22 mouse cellular contexts compared by ENCODE assay signal in the genomic region with DNA sequence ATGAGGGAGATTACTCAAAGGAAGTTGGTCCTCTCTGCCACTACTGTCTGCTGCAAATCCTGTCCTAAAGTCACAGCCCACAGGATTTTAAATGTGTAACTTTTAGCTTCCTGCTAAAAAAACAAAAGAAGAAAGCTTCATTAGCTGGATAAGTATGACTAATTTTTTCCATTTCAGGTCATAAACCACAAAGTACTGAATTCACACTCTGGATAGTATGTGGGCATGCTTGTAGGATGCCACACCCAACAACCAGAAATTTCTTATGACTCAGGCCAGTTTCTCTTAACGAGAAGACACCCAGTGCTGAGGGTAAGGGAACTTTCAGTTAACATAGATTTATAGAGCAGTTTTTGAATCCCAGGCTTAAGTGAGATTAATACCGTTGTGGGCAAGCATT. TPM values are rescaled to one million over a fixed set of nuclear protein-coding genes. Genes with fewer than 3 reads are reported as not detected.
DNase-seq lines count a peak whose midpoint lies in the region; ATAC-seq and TF ChIP-seq lines count a peak whose summit lies in the region.
"Had no signal": no experiment of that assay in that cellular context is flagged by ENCODE, and none has a peak within 500 bp of the region (broad histone marks: within the 10 kb centered on the region; RNA-seq: fewer than 3 reads in every experiment).

No protein-coding gene starts in this region.

- DNase-seq in kidney, postnatal 0 days (ENCODE audit: low spot score), result peak; percentile 1
- no peak for DNase-seq in kidney, postnatal 10 days
- DNase-seq in layer of hippocampus, adult 11-12 months (ENCODE audit: low spot score), result no peak
- no peak for DNase-seq in liver, postnatal 0 days
- no peak for DNase-seq in left cerebral cortex, adult 8-10 months (ENCODE audit: low spot score in 2 of 2)
- DNase-seq: adrenal gland, postnatal 14 days; cerebellum, adult 9-10 months; gastrocnemius, postnatal 10 days; heart, adult 2 months; layer of hippocampus, adult 9-11 months; lung, postnatal 4 days; midbrain, embryonic 14.5 days; right cerebral cortex, postnatal 14 days; thymus, postnatal 25 days had no signal

- 58% methylated on average over 2 of the region's 2 CpGs for WGBS in kidney, postnatal 0 days
- WGBS in liver, postnatal 0 days (ENCODE audit: insufficient replicate concordance), result 60% methylated on average over 2 of the region's 2 CpGs

- no peak overlapping the region for H3K4me3 ChIP-seq in kidney, postnatal 0 days (replicated peaks; ENCODE audit: low read depth, low read length)
- H3K4me3 ChIP-seq in liver, postnatal 0 days (ENCODE audit: low read depth, low read length), result no peak overlapping the region
- H3K4me3 ChIP-seq: embryonic facial prominence, embryonic 13.5 days; forebrain, embryonic 10.5 days; heart, adult 2 months; heart, embryonic 15.5 days; kidney, embryonic 15.5 days; limb, embryonic 13.5 days had no signal

- ATAC-seq in kidney, postnatal 0 days (replicated peaks; ENCODE audit: low FRiP score, low read depth), result no peak
- ATAC-seq in activated CD4-positive, CD25-positive, alpha-beta regulatory T cell, adult 4 months, result peak; percentile 88
- peak; percentile 91 for ATAC-seq in inflammation-experienced regulatory T-cells, adult 6 months
- ATAC-seq in monocyte, adult 5-6 weeks (replicated peaks; ENCODE audit: insufficient number of reproducible peaks, low FRiP score, low TSS enrichment, poor library complexity, severe bottlenecking), result no peak
- ATAC-seq in liver, postnatal 0 days, result no peak

- H3K4me1 ChIP-seq in kidney, postnatal 0 days (replicated peaks; ENCODE audit: insufficient read depth, low read length), result no peaks in the 10 kb centered on the region
- no peaks in the 10 kb centered on the region for H3K4me1 ChIP-seq in liver, postnatal 0 days (ENCODE audit: insufficient read depth)
- H3K4me1 ChIP-seq: embryonic facial prominence, embryonic 13.5 days; forebrain, embryonic 10.5 days; heart, embryonic 15.5 days; kidney, embryonic 15.5 days; limb, embryonic 13.5 days had no signal

- H3K27me3 ChIP-seq in kidney, postnatal 0 days (ENCODE audit: insufficient read depth, low read length), result no peaks in the 10 kb centered on the region
- no peaks in the 10 kb centered on the region for H3K27me3 ChIP-seq in liver, postnatal 0 days (ENCODE audit: insufficient read depth, low read length)
- H3K27me3 ChIP-seq: heart, embryonic 15.5 days had no signal

- H3K27ac ChIP-seq in kidney, postnatal 0 days, result no peak overlapping the region
- H3K27ac ChIP-seq in liver, postnatal 0 days (ENCODE audit: low read depth), result no peak overlapping the region
- H3K27ac ChIP-seq: embryonic facial prominence, embryonic 13.5 days; forebrain, embryonic 10.5 days; heart, adult 2 months; heart, embryonic 15.5 days; kidney, embryonic 15.5 days; limb, embryonic 13.5 days had no signal

- no peak for TF ChIP-seq EP300 in liver, postnatal 0 days (IDR thresholded peaks at IDR 0.05; ENCODE audit: low read depth)

- no peak overlapping the region for H3K9ac ChIP-seq in kidney, postnatal 0 days (ENCODE audit: low read depth, low read length)
- no peak overlapping the region for H3K9ac ChIP-seq in liver, postnatal 0 days (replicated peaks)
- H3K9ac ChIP-seq: embryonic facial prominence, embryonic 13.5 days; heart, embryonic 15.5 days; kidney, embryonic 15.5 days; limb, embryonic 13.5 days had no signal

- H3K4me2 ChIP-seq in kidney, postnatal 0 days (ENCODE audit: low read length), result no peak overlapping the region
- no peak overlapping the region for H3K4me2 ChIP-seq in liver, postnatal 0 days (ENCODE audit: low read depth, low read length)
- H3K4me2 ChIP-seq: embryonic facial prominence, embryonic 13.5 days; heart, embryonic 15.5 days; kidney, embryonic 15.5 days; limb, embryonic 13.5 days had no signal

- H3K9me3 ChIP-seq in kidney, postnatal 0 days (replicated peaks; ENCODE audit: low read length), result no peaks in the 10 kb centered on the region
- H3K9me3 ChIP-seq in liver, postnatal 0 days (ENCODE audit: low read length), result no peaks in the 10 kb centered on the region
- H3K9me3 ChIP-seq: embryonic facial prominence, embryonic 13.5 days; forebrain, embryonic 10.5 days; heart, embryonic 15.5 days; kidney, embryonic 15.5 days; limb, embryonic 13.5 days had no signal

- no peaks in the 10 kb centered on the region for H3K36me3 ChIP-seq in kidney, postnatal 0 days (ENCODE audit: insufficient read depth, low read length)
- H3K36me3 ChIP-seq in liver, postnatal 0 days (replicated peaks; ENCODE audit: insufficient read depth, low read length), result no peaks in the 10 kb centered on the region
- H3K36me3 ChIP-seq: embryonic facial prominence, embryonic 13.5 days; forebrain, embryonic 10.5 days; heart, embryonic 15.5 days; kidney, embryonic 15.5 days; limb, embryonic 13.5 days had no signal

- no peak for TF ChIP-seq CTCF in kidney, postnatal 0 days (IDR thresholded peaks at IDR 0.05; ENCODE audit: low read depth)
- no peak for TF ChIP-seq CTCF in liver, postnatal 0 days (IDR thresholded peaks at IDR 0.05; ENCODE audit: low read depth)

RNA-seq across cellular contexts. Expression of a gene that starts 14.5 kb away (rescaled TPM):
- 6.7 and 6.8 TPM in 2 replicates for polyA plus RNA-seq in kidney, postnatal 0 days (2015; fragmentation: Nextera tagmentation; extraction: Ambion mirVana)
- polyA plus RNA-seq in activated CD4-positive, CD25-positive, alpha-beta regulatory T cell, adult 4 months (2017; shearing (Covaris generic)), result 1 to 10 TPM; 7.1 to 9.9 TPM
- polyA plus RNA-seq in inflammation-experienced regulatory T-cells, adult 6 months (2017; shearing (Covaris generic)), result 10 to 100 TPM in 1 of 3 experiments, 1 to 10 TPM in 2; 3.0 to 15.3 (median 3.4) TPM
- 11.9 to 28.9 TPM (median 12.2 TPM) in 3 replicates for total RNA-seq in monocyte, adult 5-6 weeks (2017)
- polyA plus RNA-seq in liver, postnatal 0 days (2015; fragmentation: Nextera tagmentation; extraction: Ambion mirVana), result 0.11 and 0.19 TPM in 2 replicates
- 1 to 10 TPM; 2.6 to 3.7 (median 3.0) TPM for total RNA-seq in left cerebral cortex, adult 8-10 months (2022)

RNA-seq across cellular contexts. Expression of a gene that starts 54.9 kb away (rescaled TPM):
- polyA plus RNA-seq in kidney, postnatal 0 days (2015; fragmentation: Nextera tagmentation; extraction: Ambion mirVana), result 62.2 and 62.4 TPM in 2 replicates
- 10 to 100 TPM; 35.7 to 43.8 TPM for polyA plus RNA-seq in activated CD4-positive, CD25-positive, alpha-beta regulatory T cell, adult 4 months (2017; shearing (Covaris generic))
- polyA plus RNA-seq in inflammation-experienced regulatory T-cells, adult 6 months (2017; shearing (Covaris generic)), result 10 to 100 TPM; 39.9 to 51.4 (median 47.4) TPM
- total RNA-seq in monocyte, adult 5-6 weeks (2017), result 45.9 to 89.8 TPM (median 70.6 TPM) in 3 replicates
- polyA plus RNA-seq in liver, postnatal 0 days (2015; fragmentation: Nextera tagmentation; extraction: Ambion mirVana), result 18.1 and 19.3 TPM in 2 replicates
- total RNA-seq in left cerebral cortex, adult 8-10 months (2022), result 10 to 100 TPM; 30.5 to 54.2 (median 43.9) TPM

Comparison
In these comparisons a context has a peak if more than half of its experiments do, and no peak if none do; other contexts are left out.
1. ATAC-seq: peak in activated CD4-positive, CD25-positive, alpha-beta regulatory T cell, adult 4 months (single experiment) and inflammation-experienced regulatory T-cells, adult 6 months (single experiment); none in kidney, postnatal 0 days (single experiment), monocyte, adult 5-6 weeks (single experiment) and liver, postnatal 0 days (single experiment).